Mouse (Mus musculus) thymus, adult 2 months (tissue): ENCODE results near the gene Pdgfb.

Source experiments
- CTCF ChIP-seq: fragments of 200-500 bp; IDR thresholded peaks from 2 replicates; pipeline ENCODE4 v1.5.1; 2012; ENCODE audit warnings: mild to moderate bottlenecking, control low read depth, low read length, moderate library complexity, borderline replicate concordance; ENCODE audit not compliant: control insufficient read depth, poor library complexity, insufficient read depth; ENCODE audit errors: extremely low read depth
- POLR2A ChIP-seq: fragments of 200-500 bp; IDR thresholded peaks from 2 replicates; pipeline ENCODE4 v1.6.1; 2012; ENCODE audit warnings: mild to moderate bottlenecking, low read length, control low read depth, moderate library complexity; ENCODE audit not compliant: control insufficient read depth, poor library complexity, insufficient read depth; ENCODE audit errors: extremely low read depth

GRCm38 (mm10) chr15:80054034-80054710 lies 39.4 kb upstream of the Pdgfb start:
- TF ChIP-seq POLR2A (no peak), CTCF (no peak)
